Mouse (Mus musculus) midbrain, embryonic 14.5 days (tissue): Measurements from ENCODE around the gene Akap13. TPM values are rescaled to one million over a fixed set of nuclear protein-coding genes. Genes with fewer than 3 reads are reported as not detected.

Experiments used
- ATAC-seq: fragments of 200-750 bp; cut with Nextera tagmentation; 2 replicates; pipeline ENCODE4 v1.8.0; 2017; ENCODE audit warnings: moderate number of reproducible peaks, moderate library complexity; ENCODE audit not compliant: low FRiP score, low TSS enrichment
- DNase-seq: peaks from one replicate; pipeline ENCODE4 v3.0.0-alpha.2; 2015
- H3K27ac ChIP-seq: fragments of 300-500 bp; sonication (generic); replicated peaks from 2 replicates; pipeline ENCODE4 v1.5.1; 2014; ENCODE audit warnings: mild to moderate bottlenecking, low read depth, low read length, moderate library complexity
- H3K27me3 ChIP-seq: fragments of 300-500 bp; sonication (generic); 2 replicates; pipeline ENCODE4 v1.6.1; 2014; ENCODE audit warnings: low read length, control low read depth, mixed read lengths; ENCODE audit not compliant: control insufficient read depth, insufficient read depth
- H3K36me3 ChIP-seq: fragments of 300-500 bp; sonication (generic); 2 replicates; pipeline ENCODE4 v1.6.1; 2014; ENCODE audit warnings: low read length, control low read depth; ENCODE audit not compliant: control insufficient read depth, insufficient read depth
- H3K4me1 ChIP-seq: fragments of 300-500 bp; sonication (generic); 2 replicates; pipeline ENCODE4 v1.6.1; 2014; ENCODE audit warnings: mild to moderate bottlenecking, antibody characterized with exemption, low read length, control low read depth; ENCODE audit not compliant: control insufficient read depth, insufficient read depth
- H3K4me2 ChIP-seq: fragments of 300-500 bp; sonication (generic); 2 replicates; pipeline ENCODE4 v1.6.1; 2014; ENCODE audit warnings: mild to moderate bottlenecking, low read length, moderate library complexity
- H3K4me3 ChIP-seq: fragments of 300-500 bp; sonication (generic); replicated peaks from 2 replicates; pipeline ENCODE4 v1.5.1; 2014; ENCODE audit warnings: low read depth, low read length
- H3K9ac ChIP-seq: fragments of 300-500 bp; sonication (generic); replicated peaks from 2 replicates; pipeline ENCODE4 v1.6.1; 2014; ENCODE audit warnings: mild to moderate bottlenecking, low read length, moderate library complexity
- H3K9me3 ChIP-seq: fragments of 300-500 bp; sonication (generic); 2 replicates; pipeline ENCODE4 v1.6.1; 2016; ENCODE audit warnings: low read length, control low read depth, mixed read lengths; ENCODE audit not compliant: control insufficient read depth
- WGBS: fragments of 180-500 bp; shearing (Covaris S2); extraction: QIAGEN DNeasy Blood & Tissue Kit; methylation state at CpG from one replicate; pipeline ENCODE4 v1.1.7; 2014; 5-methylcytosine and 5-hydroxymethylcytosine counted together
- polyA plus RNA-seq: library from polyadenylated mRNA; unstranded; fragments of >200 nt; fragmentation: Nextera tagmentation; extraction: Ambion mirVana; gene quantifications from 2 replicates; pipeline ENCODE4 v1.2.1, GENCODE M21; 2014

Akap13 gene
- polyA plus RNA-seq, 1 experiment from 2014 or later = 18.9 TPM

DNA sequence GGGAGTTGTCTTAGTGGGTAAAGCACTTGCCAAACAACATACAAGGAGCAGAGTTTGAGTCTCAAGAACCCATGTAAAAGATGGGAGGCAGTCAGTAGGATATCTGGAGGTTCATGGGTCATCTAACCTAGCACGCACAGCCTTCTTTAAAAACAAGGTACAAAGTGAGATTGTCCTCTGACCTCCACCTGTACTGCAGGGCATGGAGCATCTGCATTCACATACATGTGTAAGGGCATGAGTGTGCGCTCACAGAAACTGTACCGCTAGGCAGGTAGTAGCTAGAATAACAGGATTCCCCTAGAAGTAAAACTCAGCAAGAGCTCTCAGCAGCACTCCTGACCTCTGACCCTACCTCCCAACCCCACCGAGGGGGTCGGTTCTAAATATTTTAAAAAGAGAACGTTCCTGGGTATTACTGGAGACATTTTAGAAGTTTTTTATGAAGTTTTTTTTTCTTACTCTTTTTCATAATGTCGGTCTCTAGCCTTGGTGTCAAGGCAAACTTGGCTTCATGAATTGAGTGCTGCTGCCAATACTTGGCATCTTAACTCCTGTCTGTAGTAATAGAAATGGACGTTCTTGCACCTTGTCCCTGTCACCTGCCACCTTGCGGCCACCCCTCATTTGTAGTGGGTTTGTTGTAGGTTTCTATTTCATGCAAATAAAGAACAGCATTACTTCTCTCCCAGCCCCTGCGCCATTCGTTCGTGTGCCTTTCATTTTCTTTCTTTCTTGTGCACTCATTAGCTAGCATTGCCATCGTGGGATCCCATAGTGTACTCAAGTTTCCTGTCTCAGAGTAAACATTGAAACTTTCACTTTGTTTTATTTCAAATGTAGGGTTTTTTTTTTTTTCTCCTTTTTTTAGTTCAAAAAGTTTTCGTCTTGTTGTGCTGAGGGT is 61.6 kb downstream of the Akap13 start:
- H3K4me2 ChIP-seq = no peak overlapping the region
- ATAC-seq = no peak
- H3K36me3 ChIP-seq = no peaks in the 10 kb centered on the region
- no peak overlapping the region for H3K4me3 ChIP-seq
- no peaks in the 10 kb centered on the region for H3K27me3 ChIP-seq
- 87% methylated on average over 14 of the region's 14 CpGs for WGBS
- H3K4me1 ChIP-seq = 0 out of 2 replicates have a peak, but pooled peaks cover 4% of the 10 kb centered on the region
- no peak overlapping the region for H3K9ac ChIP-seq
- H3K9me3 ChIP-seq = no peaks in the 10 kb centered on the region
- no peak for DNase-seq
- H3K27ac ChIP-seq = no peak overlapping the region

DNA sequence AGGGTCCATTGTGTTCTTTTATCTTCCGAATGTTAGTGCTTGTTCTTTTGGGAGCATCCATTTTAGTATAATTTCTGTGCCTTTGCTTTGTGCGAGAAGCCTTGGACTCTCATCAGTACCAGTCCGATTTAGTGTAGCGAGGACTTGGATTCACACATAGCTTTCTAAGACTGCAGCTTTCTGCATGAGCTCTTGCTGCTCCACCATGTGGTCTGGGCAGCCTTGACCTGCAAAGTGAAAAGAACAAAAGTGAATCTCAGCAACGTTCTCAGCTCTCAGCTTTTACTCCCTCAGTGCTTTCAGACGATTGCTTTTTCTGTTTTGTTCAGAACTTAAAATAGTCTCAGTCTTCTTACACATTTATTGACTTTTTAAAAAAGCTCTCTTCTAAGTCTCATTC is 65.2 kb downstream of the Akap13 start:
- H3K27me3 ChIP-seq = no peaks in the 10 kb centered on the region
- H3K9me3 ChIP-seq = no peaks in the 10 kb centered on the region
- ATAC-seq (no peak), DNase-seq (peak; percentile 13)
- 0 out of 2 replicates have a peak, but pooled peaks cover 4% of the 10 kb centered on the region for H3K4me1 ChIP-seq
- H3K9ac ChIP-seq = no peak overlapping the region
- no peaks in the 10 kb centered on the region for H3K36me3 ChIP-seq
- no peak overlapping the region for H3K4me2 ChIP-seq
- H3K4me3 ChIP-seq = no peak overlapping the region
- 38% methylated on average over 6 of the region's 6 CpGs for WGBS
- H3K27ac ChIP-seq = no peak overlapping the region

DNA sequence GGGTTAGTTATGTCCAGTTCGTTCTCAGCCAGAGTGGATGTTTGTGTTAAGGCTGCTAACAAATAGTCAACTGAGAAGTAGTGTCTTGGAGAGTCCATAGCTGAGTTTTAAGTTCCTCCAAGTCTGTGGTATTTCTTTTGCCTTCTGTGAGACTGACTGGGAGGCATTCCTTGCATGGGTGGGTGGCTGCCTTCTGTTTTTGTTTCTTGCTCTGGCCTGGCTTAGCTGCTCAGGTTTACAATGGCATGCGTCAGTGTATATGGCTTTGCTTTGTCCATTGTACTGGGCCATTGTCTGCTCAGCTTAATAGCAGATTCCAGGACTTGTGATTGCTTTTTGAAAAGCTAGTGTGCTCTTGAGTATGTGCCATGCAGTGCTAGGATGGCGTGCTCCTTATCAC is 65.9 kb downstream of the Akap13 start:
- H3K4me2 ChIP-seq = no peak overlapping the region
- ATAC-seq (no peak), DNase-seq (peak; percentile 6)
- 0 out of 2 replicates have a peak, but pooled peaks cover 4% of the 10 kb centered on the region for H3K4me1 ChIP-seq
- 18% methylated on average over 3 of the region's 3 CpGs for WGBS
- H3K4me3 ChIP-seq = no peak overlapping the region
- no peaks in the 10 kb centered on the region for H3K27me3 ChIP-seq
- no peaks in the 10 kb centered on the region for H3K9me3 ChIP-seq
- H3K36me3 ChIP-seq = no peaks in the 10 kb centered on the region
- H3K27ac ChIP-seq = no peak overlapping the region
- no peak overlapping the region for H3K9ac ChIP-seq

DNA sequence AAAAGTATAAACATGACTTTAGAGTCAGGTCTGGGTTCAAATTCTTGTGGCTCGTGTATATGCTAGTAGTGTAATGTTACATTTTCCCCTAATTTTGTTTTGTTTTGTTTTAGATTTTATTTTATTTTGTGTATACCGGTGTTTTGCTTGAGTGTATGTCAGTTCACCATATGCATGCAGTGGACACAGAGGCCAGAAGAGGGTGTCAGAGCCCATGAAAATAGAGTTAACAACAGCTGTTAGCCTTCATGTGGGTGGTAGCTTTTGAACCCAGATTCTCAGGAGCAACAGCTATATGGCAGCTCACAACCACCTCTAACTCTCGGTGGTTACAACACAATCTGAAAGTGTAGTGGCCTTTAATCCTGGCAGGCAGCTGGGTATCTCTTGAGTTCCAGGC is 66.9 kb downstream of the Akap13 start:
- no peaks in the 10 kb centered on the region for H3K36me3 ChIP-seq
- H3K4me2 ChIP-seq = no peak overlapping the region
- ATAC-seq = no peak
- no peak overlapping the region for H3K4me3 ChIP-seq
- no peaks in the 10 kb centered on the region for H3K9me3 ChIP-seq
- 0 out of 2 replicates have a peak, but pooled peaks cover 4% of the 10 kb centered on the region for H3K4me1 ChIP-seq
- no peak overlapping the region for H3K27ac ChIP-seq
- no peak for DNase-seq
- no peaks in the 10 kb centered on the region for H3K27me3 ChIP-seq
- WGBS = 91% methylated on average over 3 of the region's 3 CpGs
- no peak overlapping the region for H3K9ac ChIP-seq

DNA sequence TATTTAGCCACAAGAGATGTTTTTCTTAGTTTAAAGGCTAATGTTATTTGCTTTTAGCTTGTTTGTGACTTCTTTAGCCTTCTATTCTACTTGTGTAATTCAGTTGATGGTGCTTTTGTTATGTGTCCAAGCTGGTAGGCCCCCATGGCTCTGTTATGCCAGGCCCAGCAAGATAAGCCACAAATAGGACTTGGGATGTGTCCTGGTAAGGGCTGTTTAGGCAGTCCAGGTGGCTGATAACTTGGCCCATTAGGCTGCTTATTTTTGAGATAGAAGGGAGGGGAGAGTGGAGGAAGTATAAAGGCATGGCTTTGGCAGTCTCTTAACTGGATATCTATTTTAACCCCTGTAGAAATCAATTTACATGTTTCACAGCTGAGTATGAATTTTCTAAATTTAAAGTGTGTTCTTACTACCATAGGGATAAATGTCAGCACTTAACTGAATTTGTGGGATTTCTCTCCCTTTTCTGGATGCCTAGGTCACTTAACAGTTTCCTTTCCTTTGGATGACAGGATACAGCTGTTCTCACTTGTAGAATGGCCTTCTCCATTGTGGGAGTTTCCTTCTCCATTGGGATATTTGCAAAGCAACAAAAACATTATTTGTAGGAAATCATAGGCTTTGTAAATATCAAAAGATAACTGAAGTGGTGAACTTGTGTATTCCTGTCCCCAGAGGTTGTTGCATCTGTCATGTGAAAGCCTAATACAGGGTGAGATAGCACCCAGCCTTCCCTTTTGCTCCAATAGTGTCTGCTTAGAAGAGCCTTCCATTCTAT is 69.6 kb downstream of the Akap13 start:
- Histone ChIP-seq H3K9me3 (no peaks in the 10 kb centered on the region), H3K4me3 (no peak overlapping the region), H3K27me3 (no peaks in the 10 kb centered on the region), H3K9ac (no peak overlapping the region), H3K36me3 (no peaks in the 10 kb centered on the region), H3K27ac (no peak overlapping the region), H3K4me1 (no peaks in the 10 kb centered on the region), H3K4me2 (no peak overlapping the region)
- ATAC-seq = no peak
- DNase-seq = no peak

DNA sequence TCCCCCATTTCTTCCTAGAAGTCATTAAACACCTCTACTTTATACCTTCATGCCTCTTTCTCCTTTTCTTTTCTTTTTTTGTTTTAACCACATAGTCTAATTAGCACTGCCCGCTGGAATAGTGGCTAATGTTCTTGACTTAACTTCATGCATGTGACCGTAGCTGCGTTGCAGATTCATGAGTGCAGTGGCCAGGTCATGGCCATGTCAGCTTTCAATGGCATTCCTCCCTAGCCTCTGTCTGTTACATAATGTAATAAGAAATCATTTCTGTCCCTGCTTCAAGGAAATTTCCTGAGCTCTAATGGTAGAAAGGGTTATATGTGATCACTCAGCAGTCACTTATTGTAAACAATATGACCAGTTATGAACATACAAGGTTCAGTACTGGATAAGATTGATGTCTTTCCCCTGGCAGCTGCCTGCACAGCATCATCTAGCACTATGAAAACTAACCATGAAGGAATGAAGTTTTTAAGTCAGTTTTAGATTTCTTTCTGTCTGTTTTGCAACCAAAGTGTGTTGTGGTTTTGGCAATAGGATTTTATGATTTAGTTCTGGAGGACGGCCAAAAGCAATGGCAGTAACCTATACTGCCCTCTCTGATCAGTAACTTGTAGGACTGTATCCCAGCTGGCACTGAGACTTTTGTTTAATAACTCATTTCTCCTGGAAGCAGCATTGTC is 70.5 kb downstream of the Akap13 start:
- H3K9me3 ChIP-seq = no peaks in the 10 kb centered on the region
- DNase-seq (no peak), ATAC-seq (no peak)
- H3K27ac ChIP-seq = no peak overlapping the region
- no peak overlapping the region for H3K4me3 ChIP-seq
- no peaks in the 10 kb centered on the region for H3K27me3 ChIP-seq
- WGBS = 90% methylated on average over 4 of the region's 4 CpGs
- no peak overlapping the region for H3K9ac ChIP-seq
- no peak overlapping the region for H3K4me2 ChIP-seq
- H3K4me1 ChIP-seq = no peaks in the 10 kb centered on the region
- no peaks in the 10 kb centered on the region for H3K36me3 ChIP-seq

DNA sequence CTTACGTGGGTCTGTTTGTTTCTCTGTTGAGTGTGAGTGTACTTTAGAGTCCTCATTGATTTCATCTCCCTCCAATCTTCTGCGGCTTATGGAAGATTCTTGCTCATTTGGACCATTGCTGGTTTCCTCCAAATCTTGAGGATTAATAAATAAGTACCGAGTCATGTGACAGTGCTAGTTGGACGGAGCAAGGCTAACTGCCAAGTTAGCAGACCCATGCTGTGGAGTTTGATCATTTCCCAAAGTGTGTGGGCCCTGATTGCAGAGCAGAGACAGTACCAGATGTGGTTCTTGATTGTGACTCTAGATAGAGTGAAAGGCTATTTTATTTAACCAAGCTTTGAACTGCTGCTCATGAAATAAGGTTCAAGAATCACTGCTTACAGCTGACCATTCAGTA is 73.4 kb downstream of the Akap13 start:
- 87% methylated on average over 4 of the region's 4 CpGs for WGBS
- H3K4me1 ChIP-seq = no peaks in the 10 kb centered on the region

DNA sequence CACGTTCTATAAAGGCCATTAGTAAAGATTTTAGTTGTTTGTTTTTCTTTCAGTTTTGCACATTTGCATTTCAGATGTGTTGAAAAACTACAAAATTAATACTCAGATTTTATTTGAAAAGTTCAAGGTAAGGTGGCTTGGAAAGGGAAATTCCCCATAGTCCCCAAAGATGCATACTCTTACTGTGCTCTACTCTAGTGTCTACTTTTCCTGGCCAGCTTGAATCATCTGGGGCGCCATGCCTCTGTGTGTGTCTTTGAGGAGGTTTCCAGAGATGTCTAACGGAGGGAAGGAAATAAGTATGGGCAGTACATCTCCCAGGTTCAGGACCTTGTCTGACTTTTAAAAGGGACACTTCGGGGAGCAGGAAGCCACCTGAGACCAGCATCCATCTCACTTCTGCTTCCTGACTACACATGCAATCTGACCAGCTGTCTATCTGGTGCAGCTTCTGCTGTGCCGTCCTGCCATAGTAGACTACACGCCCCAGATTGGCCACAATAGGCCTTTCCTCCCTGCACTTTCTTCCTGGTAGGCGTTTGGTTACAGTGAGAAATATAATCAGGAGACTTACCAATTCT is 74.6 kb downstream of the Akap13 start:
- no peaks in the 10 kb centered on the region for H3K9me3 ChIP-seq
- no peak overlapping the region for H3K9ac ChIP-seq
- no peak for ATAC-seq
- H3K36me3 ChIP-seq = no peaks in the 10 kb centered on the region
- no peaks in the 10 kb centered on the region for H3K4me1 ChIP-seq
- H3K4me2 ChIP-seq = no peak overlapping the region
- no peak overlapping the region for H3K4me3 ChIP-seq
- H3K27ac ChIP-seq = no peak overlapping the region
- DNase-seq = no peak
- no peaks in the 10 kb centered on the region for H3K27me3 ChIP-seq
- 93% methylated on average over 7 of the region's 7 CpGs for WGBS

More for the DNA sequence above, 73.4 kb downstream of the Akap13 start:
- no peak overlapping the region for H3K4me2 ChIP-seq
- no peak overlapping the region for H3K27ac ChIP-seq
- no peak overlapping the region for H3K4me3 ChIP-seq
- ATAC-seq = no peak
- no peak for DNase-seq
- no peak overlapping the region for H3K9ac ChIP-seq
- no peaks in the 10 kb centered on the region for H3K27me3 ChIP-seq
- H3K9me3 ChIP-seq = no peaks in the 10 kb centered on the region
- no peaks in the 10 kb centered on the region for H3K36me3 ChIP-seq
